Mouse (Mus musculus): ENCODE measurements around the gene Ak1.

Ak1 gene

DNA sequence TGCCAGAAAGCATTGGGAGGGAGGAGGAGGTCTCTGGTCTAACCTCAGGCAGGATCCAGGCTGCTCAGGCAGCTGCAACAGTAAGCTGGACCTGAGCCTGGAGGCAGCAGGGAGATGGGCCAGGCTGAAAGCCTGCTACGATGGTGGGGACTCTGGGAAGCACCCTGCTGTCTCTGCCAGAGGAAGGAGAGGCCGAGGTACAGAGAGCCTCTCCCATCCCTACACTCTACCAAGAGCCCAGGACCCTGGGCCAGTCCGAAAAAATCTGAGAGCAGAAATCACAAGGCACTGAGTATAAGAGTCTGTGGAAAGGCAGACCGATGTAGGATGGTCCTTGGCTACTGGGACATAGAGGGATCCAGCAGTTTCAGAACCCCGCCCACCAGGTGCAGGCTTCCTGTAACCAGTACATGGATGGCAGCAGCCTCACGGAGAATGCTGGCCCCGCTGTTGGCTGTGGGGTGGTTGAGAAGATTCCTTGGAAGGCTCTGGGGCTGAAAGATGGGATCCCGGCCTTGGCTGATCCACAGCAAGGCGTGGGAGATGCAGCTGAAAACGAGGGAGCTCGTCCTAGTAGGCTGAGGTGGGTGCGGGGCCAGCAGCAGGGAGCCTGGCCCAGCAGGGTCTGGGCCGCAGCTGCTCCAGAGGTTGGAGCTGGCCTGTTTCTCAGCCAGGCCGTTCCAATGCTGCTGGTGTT is 61.3 kb downstream of the Ak1 start:
- no peak for DNase-seq (ENCODE audit: low read depth in 1 of 2, low spot score in 2 of 2)

DNA sequence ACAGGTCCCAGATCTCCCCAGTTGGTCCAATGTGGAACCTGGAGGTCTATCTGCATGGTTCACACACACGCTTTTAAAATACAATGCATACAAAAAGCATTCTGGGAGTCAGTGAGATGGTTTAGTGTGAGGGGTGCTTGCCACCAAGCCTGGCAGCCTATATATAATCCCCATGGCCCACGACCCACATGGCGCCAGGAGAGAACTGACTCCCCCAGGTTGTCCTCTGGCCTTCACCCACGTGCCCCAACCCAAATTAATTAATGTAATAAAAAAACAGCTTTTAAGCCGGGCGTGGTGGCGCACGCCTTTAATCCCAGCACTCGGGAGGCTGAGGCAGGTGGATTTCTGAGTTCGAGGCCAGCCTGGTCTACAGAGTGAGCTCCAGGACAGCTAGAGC is 62.1 kb downstream of the Ak1 start:
- no peak for DNase-seq (ENCODE audit: low read depth in 1 of 2, low spot score in 2 of 2)
